8 mouse cellular contexts compared by ENCODE assay signal in the genomic region with DNA sequence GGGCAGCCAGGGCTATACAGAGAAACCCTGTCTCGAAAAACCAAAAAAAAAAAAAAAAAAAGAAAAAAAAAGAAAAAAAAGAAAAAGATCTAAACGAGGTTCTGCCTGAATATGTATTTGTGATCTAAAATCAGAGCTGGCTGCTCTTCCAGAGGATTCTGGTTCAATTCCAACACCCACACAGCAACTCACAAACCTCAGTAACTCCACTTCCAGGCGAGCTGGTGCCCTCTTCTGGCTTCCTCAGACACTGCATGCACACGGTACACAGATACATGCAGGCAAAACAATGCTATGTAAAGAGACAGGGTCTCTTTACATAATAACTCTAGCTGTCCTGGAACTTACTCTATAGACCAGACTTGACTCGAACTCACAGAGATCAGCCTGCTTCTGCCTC.
DNase-seq lines count a peak whose midpoint lies in the region; TF ChIP-seq lines count a peak whose summit lies in the region.

No protein-coding gene starts in this region.

- 0 out of 2 replicates have a peak overlapping the region, but pooled peaks have one; percentile 20 for H3K27ac ChIP-seq in layer of hippocampus, adult 2 months

- no peak overlapping the region for H3K4me3 ChIP-seq in layer of hippocampus, adult 2 months

- DNase-seq in adrenal gland, adult (ENCODE audit: inconsistent age in 2 of 2, low spot score in 1 of 2), result peak; percentile 42 to 78
- DNase-seq in adrenal gland, postnatal 4 days (ENCODE audit: low spot score in 2 of 2), result no peak
- DNase-seq in spleen, adult 18-20 months, result peak; percentile 14 to 43
- DNase-seq in spleen, adult 12 weeks (ENCODE audit: low spot score), result no peak
- peak; percentile 67 to 70 for DNase-seq in frontal cortex, postnatal 25 days (ENCODE audit: low spot score in 2 of 2)
- peak; percentile 87 to 88 for DNase-seq in layer of hippocampus, adult 2 months (ENCODE audit: low spot score in 2 of 2)
- DNase-seq in lung, postnatal 4 days, result peak; percentile 37 to 60
- DNase-seq in thymus, postnatal 36 days, result peak; percentile 69 to 70

- TF ChIP-seq CTCF in layer of hippocampus, adult 2 months (conservative IDR thresholded peaks at IDR 0.05), result peak; percentile 86

Comparison
In these comparisons a context has a peak if more than half of its experiments do, and no peak if none do; other contexts are left out.
1. DNase-seq: peak in adrenal gland, adult (2 of 2), spleen, adult 18-20 months (2 of 2), frontal cortex, postnatal 25 days (2 of 2), layer of hippocampus, adult 2 months (2 of 2), lung, postnatal 4 days (2 of 2) and thymus, postnatal 36 days (2 of 2); none in adrenal gland, postnatal 4 days (0 of 2) and spleen, adult 12 weeks (single experiment).